Mouse (Mus musculus) Muller cell, postnatal 12 days (primary cell): ENCODE measurements around the gene Rtl10.
"Not testable (repeated sequence)": the region's sequence is repeated elsewhere in the genome, so short reads cannot be mapped to it uniquely, and the experiment has no call there.

ENCODE experiments used
- DNase-seq: peaks from one replicate; pipeline ENCODE4 v3.0.0-alpha.2; 2015; ENCODE audit errors: inconsistent ontology term

The Rtl10 gene

GRCm38 (mm10) chr16:18482431-18482830, 16.3 kb upstream of the Rtl10 start:
- DNase-seq = no peak

GRCm38 (mm10) chr16:18483839-18484238, 14.9 kb upstream of the Rtl10 start:
- no peak for DNase-seq

GRCm38 (mm10) chr16:18484386-18484785, 14.3 kb upstream of the Rtl10 start:
- DNase-seq = peak; percentile 55

- peak; percentile 84 for DNase-seq
Measured at GRCm38 (mm10) chr16:18484794-18485435, 13.8 kb upstream of the Rtl10 start.

GRCm38 (mm10) chr16:18486126-18486525, 12.6 kb upstream of the Rtl10 start:
- DNase-seq = no peak

- no peak for DNase-seq
Measured at GRCm38 (mm10) chr16:18490281-18490680, 8.4 kb upstream of the Rtl10 start.

GRCm38 (mm10) chr16:18490894-18491293, 7.8 kb upstream of the Rtl10 start:
- DNase-seq = no peak

GRCm38 (mm10) chr16:18497865-18498515, 711 bp upstream of the Rtl10 start:
- DNase-seq = no peak

GRCm38 (mm10) chr16:18498996-18499395, 295 bp downstream of the Rtl10 start:
- no peak for DNase-seq

- DNase-seq = no peak
Measured at GRCm38 (mm10) chr16:18501531-18501930, 2.8 kb downstream of the Rtl10 start.

GRCm38 (mm10) chr16:18503566-18504342, 5.1 kb downstream of the Rtl10 start:
- DNase-seq = no peak

- no peak for DNase-seq
Measured at GRCm38 (mm10) chr16:18506524-18507199, 8.0 kb downstream of the Rtl10 start.

- no peak for DNase-seq
Measured at GRCm38 (mm10) chr16:18507200-18507549, 8.5 kb downstream of the Rtl10 start.

GRCm38 (mm10) chr16:18511741-18512140, 13.0 kb downstream of the Rtl10 start:
- no peak for DNase-seq

GRCm38 (mm10) chr16:18513508-18513907, 14.8 kb downstream of the Rtl10 start:
- no peak for DNase-seq

GRCm38 (mm10) chr16:18518091-18518490, 19.4 kb downstream of the Rtl10 start:
- DNase-seq = peak; percentile 33

GRCm38 (mm10) chr16:18523563-18524245, 25.0 kb downstream of the Rtl10 start:
- DNase-seq = no peak

GRCm38 (mm10) chr16:18528656-18529055, 30.0 kb downstream of the Rtl10 start:
- DNase-seq = peak; percentile 42

- DNase-seq = not testable (repeated sequence)
Measured at GRCm38 (mm10) chr16:18533061-18533460, 34.4 kb downstream of the Rtl10 start.

- no peak for DNase-seq
Measured at GRCm38 (mm10) chr16:18537407-18537990, 38.8 kb downstream of the Rtl10 start.

GRCm38 (mm10) chr16:18539281-18539680, 40.6 kb downstream of the Rtl10 start:
- no peak for DNase-seq
